Mouse (Mus musculus): ENCODE measurements around the gene Lamc3. TPM values are rescaled to one million over a fixed set of nuclear protein-coding genes. Genes with fewer than 3 reads are reported as not detected.
A peak's percentile ranks its signal among the peaks of the same experiment; 100 is the strongest.

Lamc3 gene
- total and polyA plus RNA-seq, 3 experiments, result 0.36 to 2.3 (median 0.57) TPM

DNA sequence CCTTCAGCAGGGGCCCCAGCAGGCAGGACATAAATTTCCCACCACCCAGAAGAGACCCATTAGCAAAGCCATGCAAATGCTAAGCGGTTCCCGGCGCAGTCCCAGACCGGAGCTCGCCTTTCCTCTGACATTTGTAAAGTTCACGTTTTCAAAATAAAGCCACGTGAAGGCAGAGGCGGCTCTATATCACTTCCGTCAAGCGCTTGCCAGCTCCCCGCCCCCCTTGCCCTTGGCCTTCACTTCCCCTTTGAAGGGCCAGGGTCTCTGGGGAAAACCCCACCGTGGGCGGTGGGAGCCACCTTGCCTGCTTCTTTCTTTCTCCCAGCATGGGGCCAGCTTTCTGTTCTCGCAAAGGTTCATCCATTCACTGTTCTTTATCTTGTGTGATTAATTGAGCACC, 6.2 kb upstream of the Lamc3 start:
- H3K9ac ChIP-seq (ENCODE audit: low read depth, low read length), result no peak overlapping the region
- WGBS, result 9% methylated on average over 14 of the region's 14 CpGs
- H3K4me3 ChIP-seq, result no peak overlapping the region
- no peaks in the 10 kb centered on the region for H3K79me2 ChIP-seq (replicated peaks; ENCODE audit: control insufficient read depth, insufficient read depth, low read length)
- intact Hi-C loops (cut with DNase I), result no loop called here
- no peak overlapping the region for H3K27ac ChIP-seq
- peak in 1 of 2 experiments; percentile 23 for DNase-seq
- no peaks in the 10 kb centered on the region for H3K4me1 ChIP-seq (ENCODE audit: control insufficient read depth, insufficient read depth, low read length)
- peaks cover 2% of the 10 kb centered on the region; the same call in 1 of the 2 replicates for H3K27me3 ChIP-seq (ENCODE audit: control insufficient read depth, insufficient read depth, low read length)
- no peak for TF ChIP-seq POLR2A (IDR thresholded peaks at IDR 0.05; ENCODE audit: insufficient read depth, low read depth, low read length)
- no peak for TF ChIP-seq CTCF (IDR thresholded peaks at IDR 0.05)
- TF ChIP-seq EP300 (IDR thresholded peaks at IDR 0.05; ENCODE audit: insufficient read depth, low read depth, low read length), result no peak
- no peaks in the 10 kb centered on the region for H3K36me3 ChIP-seq (ENCODE audit: control insufficient read depth, insufficient read depth, low read length)

DNA sequence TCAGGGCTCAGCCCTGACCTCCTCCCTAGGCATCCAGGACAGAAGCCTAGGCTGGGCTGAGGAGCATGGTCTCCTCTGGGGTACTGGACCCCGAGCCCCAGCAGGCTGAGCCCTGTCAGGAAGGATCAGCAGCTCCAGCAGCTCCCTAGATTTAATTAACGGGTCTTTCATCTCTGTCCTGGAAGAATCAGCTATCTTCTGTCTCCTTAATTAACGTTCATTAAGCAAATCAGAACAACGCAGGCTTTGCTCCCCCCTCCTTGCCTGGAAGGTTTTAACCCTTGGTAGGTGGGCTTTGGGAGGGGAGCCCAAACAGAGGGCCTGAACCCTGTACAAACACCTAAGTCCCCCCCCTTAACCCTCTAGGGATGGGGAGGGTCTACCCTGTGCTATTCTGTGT, 4.0 kb upstream of the Lamc3 start:
- no peak for DNase-seq
- intact Hi-C loops (cut with DNase I), result no loop called here
- no peak overlapping the region for H3K4me3 ChIP-seq
- WGBS, result 35% methylated on average over 4 of the region's 4 CpGs
- TF ChIP-seq CTCF (IDR thresholded peaks at IDR 0.05), result no peak
- TF ChIP-seq POLR2A (IDR thresholded peaks at IDR 0.05; ENCODE audit: insufficient read depth, low read depth, low read length), result no peak
- no peak for TF ChIP-seq EP300 (IDR thresholded peaks at IDR 0.05; ENCODE audit: insufficient read depth, low read depth, low read length)
- no peaks in the 10 kb centered on the region for H3K4me1 ChIP-seq (ENCODE audit: control insufficient read depth, insufficient read depth, low read length)
- H3K9ac ChIP-seq (ENCODE audit: low read depth, low read length), result no peak overlapping the region
- H3K36me3 ChIP-seq (ENCODE audit: control insufficient read depth, insufficient read depth, low read length), result no peaks in the 10 kb centered on the region
- H3K27ac ChIP-seq, result no peak overlapping the region
- H3K27me3 ChIP-seq (ENCODE audit: control insufficient read depth, insufficient read depth, low read length), result peaks cover 9% of the 10 kb centered on the region; the same call in 1 of the 2 replicates
- no peaks in the 10 kb centered on the region for H3K79me2 ChIP-seq (replicated peaks; ENCODE audit: control insufficient read depth, insufficient read depth, low read length)

DNA sequence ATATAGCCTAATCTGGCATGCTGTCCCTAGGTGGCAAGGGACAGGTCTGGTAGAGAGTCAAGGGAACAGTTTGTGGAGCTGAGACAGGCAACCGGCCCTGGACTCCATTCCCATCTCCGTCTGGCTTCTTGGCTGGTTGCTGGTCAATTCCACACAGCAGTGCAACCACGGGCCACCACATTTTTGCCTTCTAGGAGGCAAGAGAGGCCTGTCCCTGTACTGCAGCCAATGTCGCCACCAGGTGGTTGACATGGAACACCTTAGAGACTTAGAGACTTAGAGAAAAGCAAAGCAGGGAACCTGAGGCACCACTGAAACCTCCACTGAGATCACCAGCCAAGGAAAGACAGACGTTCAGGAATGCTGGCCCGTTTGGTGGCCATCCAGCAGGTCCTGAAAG, 2.3 kb upstream of the Lamc3 start:
- Histone ChIP-seq H3K27ac (no peak overlapping the region), H3K9ac (ENCODE audit: low read depth, low read length) (no peak overlapping the region), H3K4me3 (no peak overlapping the region), H3K79me2 (replicated peaks; ENCODE audit: control insufficient read depth, insufficient read depth, low read length) (no peaks in the 10 kb centered on the region), H3K4me1 (ENCODE audit: control insufficient read depth, insufficient read depth, low read length) (no peaks in the 10 kb centered on the region), H3K36me3 (ENCODE audit: control insufficient read depth, insufficient read depth, low read length) (no peaks in the 10 kb centered on the region), H3K27me3 (ENCODE audit: control insufficient read depth, insufficient read depth, low read length) (peaks cover 9% of the 10 kb centered on the region; the same call in 1 of the 2 replicates)
- DNase-seq, result no peak
- 19% methylated on average over 6 of the region's 6 CpGs for WGBS
- intact Hi-C loops (cut with DNase I), result no loop called here
- TF ChIP-seq EP300 (IDR thresholded peaks at IDR 0.05; ENCODE audit: insufficient read depth, low read depth, low read length) (no peak), POLR2A (IDR thresholded peaks at IDR 0.05; ENCODE audit: insufficient read depth, low read depth, low read length) (no peak), CTCF (IDR thresholded peaks at IDR 0.05) (peak; percentile 53)

DNA sequence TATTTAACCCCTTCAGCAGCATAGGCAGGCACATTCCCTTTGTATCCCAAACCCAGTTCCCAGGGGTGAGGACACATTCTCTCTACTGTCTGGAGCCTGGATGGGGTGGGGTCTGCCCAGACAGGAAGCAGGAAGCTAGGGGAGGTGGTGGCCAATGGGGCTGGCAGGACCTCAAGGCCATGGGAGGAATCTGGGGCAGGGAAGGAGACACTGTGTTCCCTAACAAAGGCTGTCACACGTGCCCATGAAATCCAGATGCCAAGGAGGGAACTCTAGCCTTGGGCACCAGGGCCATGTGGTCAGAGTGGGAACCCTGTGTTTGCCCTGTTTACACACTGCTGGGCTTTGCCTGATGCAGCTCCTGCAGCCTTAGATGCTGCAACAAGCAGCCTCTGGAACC, 1.8 kb downstream of the Lamc3 start:
- Histone ChIP-seq H3K4me1 (ENCODE audit: control insufficient read depth, insufficient read depth, low read length) (no peaks in the 10 kb centered on the region), H3K9ac (ENCODE audit: low read depth, low read length) (no peak overlapping the region), H3K27me3 (ENCODE audit: control insufficient read depth, insufficient read depth, low read length) (peaks cover 9% of the 10 kb centered on the region; the same call in 1 of the 2 replicates), H3K36me3 (ENCODE audit: control insufficient read depth, insufficient read depth, low read length) (no peaks in the 10 kb centered on the region), H3K27ac (no peak overlapping the region), H3K79me2 (replicated peaks; ENCODE audit: control insufficient read depth, insufficient read depth, low read length) (no peaks in the 10 kb centered on the region), H3K4me3 (no peak overlapping the region)
- 19% methylated on average over 1 of the region's 1 CpGs for WGBS
- DNase-seq, result no peak
- intact Hi-C loops (cut with DNase I), result no loop called here
- no peak for TF ChIP-seq POLR2A (IDR thresholded peaks at IDR 0.05; ENCODE audit: insufficient read depth, low read depth, low read length)
- TF ChIP-seq CTCF (IDR thresholded peaks at IDR 0.05), result no peak
- TF ChIP-seq EP300 (IDR thresholded peaks at IDR 0.05; ENCODE audit: insufficient read depth, low read depth, low read length), result no peak

DNA sequence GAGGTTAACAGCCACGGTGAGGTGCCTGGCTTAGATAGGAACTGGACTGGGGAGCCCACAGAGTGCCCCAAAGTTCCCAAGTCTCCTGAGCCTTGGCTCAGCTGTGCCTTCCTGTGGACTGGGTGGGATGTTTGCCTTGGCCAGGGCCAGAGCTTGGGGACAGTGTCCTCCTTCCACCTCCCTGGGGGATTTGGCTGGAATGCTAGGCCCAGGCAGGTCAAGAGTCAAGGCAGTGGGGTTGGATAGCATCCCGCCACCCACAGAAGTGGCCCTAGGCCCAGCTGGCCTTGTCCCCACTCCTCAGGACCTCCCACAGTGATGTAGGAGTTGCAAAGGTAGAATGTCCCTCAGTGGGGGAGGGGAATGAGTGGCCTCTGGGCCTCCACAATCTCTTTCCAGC, 4.1 kb downstream of the Lamc3 start:
- no peaks in the 10 kb centered on the region for H3K79me2 ChIP-seq (replicated peaks; ENCODE audit: control insufficient read depth, insufficient read depth, low read length)
- TF ChIP-seq POLR2A (IDR thresholded peaks at IDR 0.05; ENCODE audit: insufficient read depth, low read depth, low read length), result no peak
- TF ChIP-seq EP300 (IDR thresholded peaks at IDR 0.05; ENCODE audit: insufficient read depth, low read depth, low read length), result no peak
- no peak for TF ChIP-seq CTCF (IDR thresholded peaks at IDR 0.05)
- H3K27me3 ChIP-seq (ENCODE audit: control insufficient read depth, insufficient read depth, low read length), result peaks cover 9% of the 10 kb centered on the region; the same call in 1 of the 2 replicates
- no peak overlapping the region for H3K27ac ChIP-seq
- H3K9ac ChIP-seq (ENCODE audit: low read depth, low read length), result no peak overlapping the region
- H3K36me3 ChIP-seq (ENCODE audit: control insufficient read depth, insufficient read depth, low read length), result no peaks in the 10 kb centered on the region
- no peak for DNase-seq
- 58% methylated on average over 2 of the region's 2 CpGs for WGBS
- intact Hi-C loops (cut with DNase I), result no loop called here
- no peak overlapping the region for H3K4me3 ChIP-seq
- H3K4me1 ChIP-seq (ENCODE audit: control insufficient read depth, insufficient read depth, low read length), result no peaks in the 10 kb centered on the region

DNA sequence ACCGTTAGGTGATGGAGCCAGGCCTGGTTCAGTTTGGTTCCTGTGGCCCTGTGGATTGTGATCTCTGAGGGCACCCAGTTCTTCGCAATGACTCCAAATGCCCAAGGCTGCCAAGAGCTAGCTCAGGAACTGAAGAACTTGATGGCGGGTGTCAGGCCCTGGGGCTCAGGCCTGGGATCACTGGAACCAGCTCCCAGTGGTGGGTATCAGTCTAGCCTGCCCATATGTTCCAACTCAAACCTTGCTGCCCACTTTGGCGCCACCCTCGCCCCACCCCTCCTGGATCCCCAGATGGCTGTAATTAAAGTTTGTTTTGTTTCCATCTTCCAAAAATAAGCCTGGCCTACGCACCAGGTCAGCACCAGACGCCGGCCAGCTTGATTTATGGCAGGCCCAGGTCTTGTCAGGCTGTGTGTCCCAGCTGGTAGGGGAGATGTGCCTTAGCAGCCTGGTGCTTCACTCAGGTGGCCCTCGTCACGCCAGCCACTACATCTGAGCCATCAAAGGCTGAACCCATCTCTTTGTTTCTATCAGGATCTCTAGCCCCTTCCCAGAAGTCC, 6.1 kb downstream of the Lamc3 start:
- no peak overlapping the region for H3K4me3 ChIP-seq

More for the DNA sequence above, 6.1 kb downstream of the Lamc3 start:
- Histone ChIP-seq H3K79me2 (replicated peaks; ENCODE audit: control insufficient read depth, insufficient read depth, low read length) (no peaks in the 10 kb centered on the region), H3K9ac (ENCODE audit: low read depth, low read length) (no peak overlapping the region), H3K4me1 (ENCODE audit: control insufficient read depth, insufficient read depth, low read length) (no peaks in the 10 kb centered on the region), H3K27me3 (ENCODE audit: control insufficient read depth, insufficient read depth, low read length) (no peaks in the 10 kb centered on the region), H3K27ac (no peak overlapping the region), H3K36me3 (ENCODE audit: control insufficient read depth, insufficient read depth, low read length) (no peaks in the 10 kb centered on the region)
- WGBS, result 75% methylated on average over 10 of the region's 10 CpGs
- TF ChIP-seq POLR2A (IDR thresholded peaks at IDR 0.05; ENCODE audit: insufficient read depth, low read depth, low read length) (no peak), EP300 (IDR thresholded peaks at IDR 0.05; ENCODE audit: insufficient read depth, low read depth, low read length) (no peak), CTCF (IDR thresholded peaks at IDR 0.05) (no peak)
- no peak for DNase-seq
- intact Hi-C loops (cut with DNase I), result no loop called here

Measured in heart, adult 2 months (tissue).